ENCODE assay signal across 18 mouse cellular contexts in genomic region chr9:9001170-9001569, GRCm38 (mm10). TPM values are rescaled to one million over a fixed set of nuclear protein-coding genes. Genes with fewer than 3 reads are reported as not detected.
A peak's percentile ranks its signal among the peaks of the same experiment; 100 is the strongest.
DNase-seq lines count a peak whose midpoint lies in the region; ATAC-seq and TF ChIP-seq lines count a peak whose summit lies in the region.
"Had no signal": no experiment of that assay in that cellular context is flagged by ENCODE, and none has a peak within 500 bp of the region (broad histone marks: within the 10 kb centered on the region; RNA-seq: fewer than 3 reads in every experiment).

No protein-coding gene starts in this region.

- H3K4me3 ChIP-seq in gastrocnemius, adult 2 months, result no peak overlapping the region
- no peak overlapping the region for H3K4me3 ChIP-seq in limb, embryonic 14.5 days (replicated peaks; ENCODE audit: low read length)
- no peak overlapping the region for H3K4me3 ChIP-seq in limb, embryonic 10.5 days
- H3K4me3 ChIP-seq in CH12.LX (replicated peaks in 1 of 3; ENCODE audit: low read depth in 2 of 3, low read length in 2 of 3, poor library complexity in 1 of 3), result no peak overlapping the region
- H3K4me3 ChIP-seq: embryonic facial prominence, embryonic 13.5 days had no signal

- no peak for TF ChIP-seq POLR2A in limb, embryonic 14.5 days (IDR thresholded peaks at IDR 0.05; ENCODE audit: borderline replicate concordance, extremely low read depth, insufficient read depth, insufficient read length)
- no peak for TF ChIP-seq POLR2A in CH12.LX (IDR thresholded peaks at IDR 0.05; ENCODE audit: low read depth, low read length)

- peak; percentile 45 for TF ChIP-seq CTCF in gastrocnemius, adult 2 months (IDR thresholded peaks at IDR 0.05)
- peak in 1 of 2 experiments; percentile 15; a peak in 2 of 4 replicates for TF ChIP-seq CTCF in CH12.LX (conservative IDR thresholded peaks at IDR 0.05 in 1 of 2, IDR thresholded peaks at IDR 0.05 in 1 of 2; ENCODE audit: low read depth in 2 of 2, low read length in 2 of 2)

- no peaks in the 10 kb centered on the region for H3K9me3 ChIP-seq in limb, embryonic 14.5 days (ENCODE audit: control insufficient read depth, low read length)
- no peaks in the 10 kb centered on the region for H3K9me3 ChIP-seq in limb, embryonic 10.5 days (replicated peaks)
- no peaks in the 10 kb centered on the region for H3K9me3 ChIP-seq in CH12.LX (replicated peaks; ENCODE audit: low read length)
- H3K9me3 ChIP-seq: embryonic facial prominence, embryonic 13.5 days had no signal

- no peak for TF ChIP-seq EP300 in CH12.LX (IDR thresholded peaks at IDR 0.05; ENCODE audit: low read length)

- H3K4me1 ChIP-seq in limb, embryonic 14.5 days (ENCODE audit: control insufficient read depth, insufficient read depth, low read length), result no peaks in the 10 kb centered on the region
- H3K4me1 ChIP-seq in limb, embryonic 10.5 days, result no peaks in the 10 kb centered on the region
- no peaks in the 10 kb centered on the region for H3K4me1 ChIP-seq in CH12.LX (ENCODE audit: control insufficient read depth in 1 of 2, insufficient read depth in 2 of 2)
- H3K4me1 ChIP-seq: embryonic facial prominence, embryonic 13.5 days had no signal

- H3K36me3 ChIP-seq in limb, embryonic 14.5 days (ENCODE audit: control insufficient read depth, insufficient read depth, low read length), result peaks cover 32% of the 10 kb centered on the region
- H3K36me3 ChIP-seq in limb, embryonic 10.5 days, result peaks cover 48% of the 10 kb centered on the region
- no peaks in the 10 kb centered on the region for H3K36me3 ChIP-seq in CH12.LX (replicated peaks in 1 of 2; ENCODE audit: control insufficient read depth in 1 of 2, insufficient read depth in 1 of 2, low read length in 1 of 2)

- intact Hi-C loops in gastrocnemius, adult 2 months (cut with DNase I), result no loop called here

- H3K9ac ChIP-seq in limb, embryonic 14.5 days (ENCODE audit: low read depth, low read length, severe bottlenecking), result no peak overlapping the region
- no peak overlapping the region for H3K9ac ChIP-seq in CH12.LX (ENCODE audit: insufficient read depth, low read depth)
- H3K9ac ChIP-seq: embryonic facial prominence, embryonic 13.5 days had no signal

- no peaks in the 10 kb centered on the region for H3K79me2 ChIP-seq in CH12.LX (replicated peaks; ENCODE audit: control insufficient read depth, extremely low read depth, insufficient read depth, poor library complexity, severe bottlenecking)

- no peak overlapping the region for H3K4me2 ChIP-seq in limb, embryonic 14.5 days (replicated peaks; ENCODE audit: low read depth, low read length, severe bottlenecking)
- no peak overlapping the region for H3K4me2 ChIP-seq in CH12.LX (ENCODE audit: insufficient read depth, low read depth, poor library complexity, severe bottlenecking)
- H3K4me2 ChIP-seq: embryonic facial prominence, embryonic 13.5 days had no signal

- no peak overlapping the region for H3K27ac ChIP-seq in gastrocnemius, adult 2 months
- no peak overlapping the region for H3K27ac ChIP-seq in limb, embryonic 14.5 days (replicated peaks; ENCODE audit: low read depth, low read length)
- H3K27ac ChIP-seq in limb, embryonic 10.5 days, result no peak overlapping the region
- no peak overlapping the region for H3K27ac ChIP-seq in CH12.LX (ENCODE audit: insufficient read depth, low read depth)
- H3K27ac ChIP-seq: embryonic facial prominence, embryonic 13.5 days had no signal

- peak; percentile 6 for TF ChIP-seq RAD21 in CH12.LX (IDR thresholded peaks at IDR 0.05; ENCODE audit: low read depth, low read length)

- no peaks in the 10 kb centered on the region for H3K27me3 ChIP-seq in limb, embryonic 14.5 days (ENCODE audit: control insufficient read depth, insufficient read depth, low read length)
- H3K27me3 ChIP-seq in limb, embryonic 10.5 days (ENCODE audit: low read depth, poor library complexity, severe bottlenecking), result no peaks in the 10 kb centered on the region
- no peaks in the 10 kb centered on the region for H3K27me3 ChIP-seq in CH12.LX (replicated peaks)
- H3K27me3 ChIP-seq: embryonic facial prominence, embryonic 13.5 days had no signal

- ATAC-seq in limb, embryonic 14.5 days (ENCODE audit: low FRiP score, low read depth), result no peak
- ATAC-seq: inflammation-experienced regulatory T-cells, adult 6 months had no signal

- dilution Hi-C loops in CH12.LX (cut with MboI; ENCODE audit: extremely low pct_ligation_motif_present, extremely low pct_unique_long_range_greater_than_20kb, low sequenced_read_pairs), result no loop called here

- in situ Hi-C loops in CH12.LX (cut with MboI; ENCODE audit: low pct_ligation_motif_present, low pct_unique_long_range_greater_than_20kb, low sequenced_read_pairs), result no loop called here

- no peak for DNase-seq in gastrocnemius, adult 2 months
- DNase-seq in gastrocnemius, adult 8-10 months (ENCODE audit: low spot score in 2 of 2), result no peak
- peak; percentile 44 for DNase-seq in limb, embryonic 14.5 days (ENCODE audit: low spot score)
- no peak for DNase-seq in limb, embryonic 10.5 days (ENCODE audit: low spot score)
- peak; percentile 8 for DNase-seq in CH12.LX (ENCODE audit: extremely low read depth)
- peak; percentile 58 for DNase-seq in brain, adult 2 months (ENCODE audit: low read depth, low spot score)
- DNase-seq in thymus, postnatal 14 days, result no peak
- no peak for DNase-seq in urinary bladder, adult 2 months (ENCODE audit: low spot score)
- DNase-seq: cerebellum, adult 2 months; heart, postnatal 14 days; kidney, postnatal 4 days; spleen, adult 18-20 months had no signal

TF ChIP-seq in CH12.LX, 34 proteins besides CTCF, POLR2A, EP300 and RAD21:
- TF ChIP-seq USF2 (conservative IDR thresholded peaks at IDR 0.05; ENCODE audit: low read depth, low read length), result no peak
- TF ChIP-seq BHLHE40 (IDR thresholded peaks at IDR 0.05; ENCODE audit: low read depth, low read length), result no peak
- TF ChIP-seq MAZ (IDR thresholded peaks at IDR 0.05; ENCODE audit: low read depth, low read length), result no peak
- TF ChIP-seq JUN (IDR thresholded peaks at IDR 0.05; ENCODE audit: insufficient read depth, low read depth, low read length), result no peak
- TF ChIP-seq MAX (IDR thresholded peaks at IDR 0.05; ENCODE audit: low read length), result no peak
- TF ChIP-seq USF1 (IDR thresholded peaks at IDR 0.05; ENCODE audit: low read depth, low read length), result no peak
- no peak for TF ChIP-seq GABPA (IDR thresholded peaks at IDR 0.05; ENCODE audit: insufficient replicate concordance, low read depth, low read length)
- no peak for TF ChIP-seq JUND (conservative IDR thresholded peaks at IDR 0.05; ENCODE audit: low read depth, low read length)
- TF ChIP-seq MAFK (IDR thresholded peaks at IDR 0.05; ENCODE audit: insufficient replicate concordance, low read length), result no peak
- no peak for TF ChIP-seq IRF4 (IDR thresholded peaks at IDR 0.05; ENCODE audit: low read depth, low read length)
- TF ChIP-seq SMC3 (IDR thresholded peaks at IDR 0.05; ENCODE audit: low read depth, low read length), result no peak
- no peak for TF ChIP-seq CHD1 (IDR thresholded peaks at IDR 0.05; ENCODE audit: low read depth, low read length)
- no peak for TF ChIP-seq HCFC1 (IDR thresholded peaks at IDR 0.05; ENCODE audit: low read depth, low read length)
- TF ChIP-seq TBP (conservative IDR thresholded peaks at IDR 0.05; ENCODE audit: low read depth, low read length), result no peak
- TF ChIP-seq ELF1 (IDR thresholded peaks at IDR 0.05; ENCODE audit: low read depth, low read length), result no peak
- no peak for TF ChIP-seq ZMIZ1 (IDR thresholded peaks at IDR 0.05; ENCODE audit: low read depth, low read length)
- TF ChIP-seq UBTF (IDR thresholded peaks at IDR 0.05; ENCODE audit: low read depth, low read length), result no peak
- TF ChIP-seq PAX5 (IDR thresholded peaks at IDR 0.05; ENCODE audit: low read length), result no peak
- TF ChIP-seq MXI1 (IDR thresholded peaks at IDR 0.05; ENCODE audit: low read depth, low read length), result no peak
- no peak for TF ChIP-seq ZNF384 (IDR thresholded peaks at IDR 0.05; ENCODE audit: low read depth, low read length)

RNA-seq across cellular contexts. Expression of gene Gm16485, which starts 29.6 kb away (rescaled TPM):
- not detected for total RNA-seq in gastrocnemius, adult 2 months (2021)
- total RNA-seq in gastrocnemius, adult 8-10 months (2022), result not detected
- 0.26 and 0.27 TPM in 2 replicates for polyA plus RNA-seq in limb, embryonic 14.5 days (2012; rRNA removed)
- polyA plus RNA-seq in limb, embryonic 14.5 days (2014; fragmentation: Nextera tagmentation; extraction: Ambion mirVana), result 0.18 and 0.21 TPM in 2 replicates
- not detected in 2 replicates for polyA plus RNA-seq in limb, embryonic 10.5 days (2016; fragmentation: Nextera tagmentation; extraction: Ambion mirVana)
- total RNA-seq in CH12.LX (2012; rRNA removed), result not detected in 2 replicates
- total RNA-seq in CH12.LX (2014; rRNA removed), result not detected in 2 replicates
- not detected in 2 replicates for polyA plus RNA-seq in CH12.LX (2012; ENCODE audit: insufficient read length, low read depth)
- 0.19 and 0.21 TPM in 2 replicates for polyA plus RNA-seq in urinary bladder, adult 2 months (2012; rRNA removed)
- total RNA-seq: granulocyte monocyte progenitor cell, adult 5-6 weeks; heart, postnatal 14 days; megakaryocyte-erythroid progenitor cell, adult 5-6 weeks had no signal
- polyA plus RNA-seq: embryonic facial prominence, embryonic 13.5 days; inflammation-experienced regulatory T-cells, adult 6 months; liver, embryonic 16.5 days; testis, adult 2 months had no signal

Comparison
In these comparisons a context has a peak if more than half of its experiments do, and no peak if none do; other contexts are left out.
1. DNase-seq: peak in limb, embryonic 14.5 days (single experiment), CH12.LX (single experiment) and brain, adult 2 months (single experiment); none in gastrocnemius, adult 2 months (single experiment), gastrocnemius, adult 8-10 months (0 of 2), limb, embryonic 10.5 days (single experiment), thymus, postnatal 14 days (single experiment) and urinary bladder, adult 2 months (single experiment).